Mouse (Mus musculus) B cell, adult 2 months (primary cell): ENCODE data around the gene Fmn2.

Source experiments
- DNase-seq, 2 experiments: peaks; one replicate each; pipeline ENCODE4 v3.0.0; 2022

The Fmn2 gene

DNA sequence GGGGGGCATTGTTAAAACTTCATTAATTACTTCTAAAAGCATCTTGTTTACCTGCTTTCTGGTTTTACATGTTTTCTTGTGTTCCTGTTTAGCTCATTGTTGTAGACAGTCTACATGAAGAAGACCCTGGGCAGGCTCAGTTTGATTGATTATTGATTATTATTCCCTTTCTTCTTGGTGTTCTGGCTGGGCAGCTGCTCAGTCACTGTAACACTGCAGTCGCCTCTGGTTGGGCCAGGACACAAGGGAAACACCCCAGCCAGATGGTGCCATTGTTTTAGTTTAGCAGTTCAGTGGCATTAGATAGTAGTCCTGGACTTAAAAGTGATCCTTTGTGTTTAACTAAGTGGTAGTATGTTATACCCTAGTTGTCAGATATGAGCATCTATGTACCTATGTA is 167.5 kb downstream of the Fmn2 start:
- DNase-seq = no peak

DNA sequence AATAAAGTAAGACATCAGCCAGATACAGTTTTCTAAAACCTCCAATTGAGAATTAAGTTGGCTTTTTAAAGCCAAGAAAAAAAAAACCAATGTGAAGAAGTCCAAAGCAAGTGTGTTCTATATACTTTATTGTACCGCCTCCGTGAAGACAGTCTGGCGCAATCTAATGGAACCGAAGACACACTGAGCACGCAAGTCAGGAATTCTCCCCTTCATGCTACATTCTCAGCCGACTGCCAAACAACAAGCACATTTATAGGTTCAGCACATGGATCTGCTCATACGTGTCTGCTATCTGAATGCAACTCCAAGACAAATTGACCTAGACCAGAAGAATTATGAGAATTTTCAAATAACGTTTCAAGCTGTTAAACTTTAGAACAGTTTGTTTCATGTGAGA is 169.2 kb downstream of the Fmn2 start:
- no peak for DNase-seq

DNA sequence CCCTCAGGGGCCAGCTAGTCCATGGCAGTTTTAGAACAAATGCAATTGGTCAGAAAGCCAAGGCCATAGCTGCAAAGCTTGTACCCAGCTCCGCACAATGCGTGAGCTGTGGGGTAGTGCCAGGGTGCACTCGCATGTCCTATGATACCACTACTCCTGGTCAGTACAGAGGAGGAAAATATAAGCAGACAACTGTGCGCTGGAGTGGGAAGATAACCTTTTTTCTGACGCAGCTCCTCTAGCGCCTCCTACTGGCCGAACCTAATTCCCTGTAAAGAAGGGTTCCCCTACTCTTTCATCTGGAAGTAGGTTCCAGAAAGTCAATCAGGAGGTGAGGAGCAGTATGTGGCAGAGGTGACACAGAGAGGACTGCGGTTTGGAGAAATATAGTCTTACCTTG is 173.0 kb downstream of the Fmn2 start:
- peak; percentile 17 to 30 for DNase-seq

DNA sequence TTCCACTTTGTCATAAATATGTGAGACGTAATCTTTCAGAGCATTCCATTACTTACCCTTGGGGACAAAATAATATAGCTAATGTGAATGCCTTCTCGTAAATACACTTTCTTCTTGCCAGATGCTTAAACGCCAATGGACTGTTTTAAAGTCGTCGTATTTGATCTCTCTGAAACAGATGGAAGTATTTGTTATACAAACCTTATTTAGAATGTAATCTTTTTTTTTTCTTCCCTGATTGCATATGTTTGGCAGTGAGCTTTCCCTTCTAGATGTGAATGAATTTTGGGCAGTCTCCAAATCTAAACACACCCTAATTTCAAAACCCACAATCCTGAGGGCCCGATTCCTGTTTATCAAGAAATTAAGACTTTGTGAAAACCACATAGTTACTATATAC is 173.7 kb downstream of the Fmn2 start:
- DNase-seq = no peak

- no peak for DNase-seq
These were observed 174.6 kb downstream of the Fmn2 start for GRCm38 (mm10) chr1:174676187-174676586.

- DNase-seq = no peak
These were observed 175.6 kb downstream of the Fmn2 start for GRCm38 (mm10) chr1:174677211-174677610.

- DNase-seq = no peak
These were observed 187.7 kb downstream of the Fmn2 start for GRCm38 (mm10) chr1:174689301-174689700.

GRCm38 (mm10) chr1:174700871-174701270 is 199.2 kb downstream of the Fmn2 start:
- no peak for DNase-seq

GRCm38 (mm10) chr1:174701835-174702234 is 200.2 kb downstream of the Fmn2 start:
- no peak for DNase-seq

DNA sequence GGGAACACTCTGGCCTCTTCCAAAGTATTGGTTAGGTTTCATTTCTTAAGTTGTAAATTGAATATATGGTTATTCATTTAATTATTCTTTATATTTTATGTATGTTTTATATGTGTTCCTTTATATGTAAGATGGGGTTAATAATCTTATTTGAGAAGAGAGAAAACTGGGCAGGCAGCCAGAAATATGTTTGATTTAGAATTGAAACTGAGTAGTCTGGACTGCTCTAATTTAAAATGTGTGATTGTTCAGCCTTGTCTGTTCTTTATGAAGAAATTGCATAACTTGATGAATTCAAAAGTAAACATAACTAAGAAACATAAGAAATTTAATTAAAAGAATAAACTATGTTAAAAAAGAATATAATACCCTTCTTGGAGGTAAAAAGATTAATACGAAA is 202.3 kb downstream of the Fmn2 start:
- no peak for DNase-seq

DNA sequence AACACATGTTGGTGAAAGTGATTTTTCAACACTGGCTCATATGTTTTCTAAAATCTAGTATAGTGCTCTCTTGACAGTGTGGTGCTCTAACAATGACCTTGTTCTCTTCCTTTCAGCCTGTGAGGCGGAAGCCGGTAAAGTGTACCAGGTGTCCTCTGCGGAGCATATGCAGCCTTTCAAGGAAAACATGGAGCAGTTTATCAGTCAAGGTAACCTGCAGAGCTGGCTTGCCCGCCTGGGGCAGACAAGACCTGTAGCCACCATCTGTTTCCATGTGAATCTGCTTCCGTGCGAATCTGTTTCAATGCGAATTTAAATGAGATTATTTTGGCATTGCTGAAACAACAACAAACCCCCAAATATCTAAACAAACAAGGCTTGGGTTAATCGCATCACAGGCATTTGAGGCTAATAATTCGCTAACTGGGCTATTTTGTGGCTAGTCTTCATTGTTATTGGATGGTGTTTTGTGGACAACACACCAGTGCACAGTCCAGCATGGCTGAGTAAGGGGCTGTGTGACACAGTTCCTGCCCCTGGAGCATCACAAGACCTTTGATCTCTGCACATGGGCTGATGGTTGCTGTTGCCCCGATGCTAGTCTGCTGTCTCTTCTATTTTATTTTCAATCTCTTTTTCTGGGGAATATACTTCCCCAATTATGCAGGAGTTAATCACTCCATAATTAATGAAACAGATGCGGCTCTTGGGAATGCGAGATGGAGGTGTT is 218.3 kb downstream of the Fmn2 start:
- no peak for DNase-seq

DNA sequence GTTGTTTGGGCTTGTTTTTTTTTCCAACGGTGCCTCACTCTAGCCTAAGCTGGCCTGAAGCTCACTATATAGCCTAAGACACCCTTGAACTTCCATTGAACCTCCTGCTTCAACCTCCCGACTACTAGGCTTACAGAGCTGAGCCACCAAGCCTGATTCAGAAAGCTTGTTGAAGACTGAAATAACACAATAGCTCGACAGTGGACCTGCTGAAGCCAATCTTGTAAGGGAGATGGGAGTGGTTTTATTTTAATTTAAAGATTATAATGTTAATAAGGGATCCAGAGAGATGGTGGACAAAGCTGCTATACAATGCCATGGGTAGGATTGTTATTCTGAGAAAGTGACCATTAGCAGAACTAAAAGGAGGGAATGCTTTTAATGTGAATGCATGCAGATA is 227.1 kb downstream of the Fmn2 start:
- no peak for DNase-seq

DNA sequence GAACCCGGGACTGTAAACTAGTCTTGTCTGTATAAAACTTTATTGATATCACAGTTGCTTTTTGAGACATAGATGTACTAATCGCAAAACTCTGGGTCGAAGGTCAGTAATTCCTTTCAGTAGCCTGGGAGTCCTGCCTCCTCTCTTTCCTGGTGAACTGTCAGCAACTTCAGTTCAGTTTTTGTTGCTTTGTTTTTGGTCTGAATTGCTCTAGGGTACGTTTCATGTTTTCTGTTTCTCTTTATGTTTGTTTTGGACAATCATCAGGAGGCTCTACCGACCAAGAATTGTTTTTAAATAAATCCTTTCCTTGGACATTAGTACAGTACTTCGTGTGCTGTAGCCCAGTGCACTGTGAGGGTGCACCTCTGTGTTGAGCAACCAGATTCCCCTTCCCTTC is 231.1 kb downstream of the Fmn2 start:
- no peak for DNase-seq

- DNase-seq = no peak
These were observed 237.3 kb downstream of the Fmn2 start for GRCm38 (mm10) chr1:174738958-174739357.

GRCm38 (mm10) chr1:174742667-174743066 is 241.0 kb downstream of the Fmn2 start:
- DNase-seq = no peak

DNA sequence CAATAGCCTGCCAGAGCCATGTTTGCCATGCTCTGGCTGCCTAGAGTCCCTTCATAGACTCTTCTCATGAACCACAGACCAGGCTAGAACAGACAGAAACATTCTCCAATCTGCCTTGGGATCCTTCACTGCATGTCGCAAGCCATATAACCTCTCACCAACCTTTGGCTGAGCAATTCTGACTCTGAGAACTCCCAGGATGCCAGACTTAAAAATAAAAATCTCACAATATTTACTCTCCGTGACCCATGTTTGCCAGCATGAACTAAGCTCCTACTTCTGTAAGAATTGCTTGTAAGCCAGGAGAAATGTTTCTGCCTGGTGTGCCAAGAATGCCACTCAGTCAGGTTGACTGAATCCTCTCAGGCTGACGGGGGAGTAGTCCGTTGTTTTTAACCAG is 246.9 kb downstream of the Fmn2 start:
- DNase-seq = no peak

- DNase-seq = no peak
These were observed 249.4 kb downstream of the Fmn2 start for GRCm38 (mm10) chr1:174750893-174751461.

DNA sequence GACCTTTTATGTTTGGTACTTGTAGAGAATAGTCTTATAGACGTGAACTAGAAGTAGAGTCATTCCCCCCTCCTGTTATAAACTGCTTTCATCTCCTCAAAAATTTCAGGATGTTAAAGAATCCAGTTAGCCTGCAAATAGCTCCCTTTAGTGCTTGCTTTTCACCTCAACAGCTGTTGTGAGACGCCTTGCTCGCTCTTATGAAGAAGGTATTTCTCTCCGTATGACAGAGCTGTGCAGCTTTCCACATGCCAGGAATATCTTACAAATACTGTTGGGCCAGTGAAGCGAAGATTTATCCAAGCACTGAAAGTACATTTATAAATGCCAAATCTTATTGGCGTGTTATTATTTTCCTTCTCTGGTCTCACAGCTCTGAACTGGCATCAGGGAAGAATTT is 257.7 kb downstream of the Fmn2 start:
- no peak for DNase-seq

- DNase-seq = no peak
These were observed 264.1 kb downstream of the Fmn2 start for GRCm38 (mm10) chr1:174765757-174766156.

GRCm38 (mm10) chr1:174766852-174767251 is 265.2 kb downstream of the Fmn2 start:
- no peak for DNase-seq

GRCm38 (mm10) chr1:174771871-174772281 is 270.3 kb downstream of the Fmn2 start:
- no peak for DNase-seq

GRCm38 (mm10) chr1:174781037-174781436 is 279.4 kb downstream of the Fmn2 start:
- DNase-seq = no peak

- DNase-seq = no peak
These were observed 287.0 kb downstream of the Fmn2 start for GRCm38 (mm10) chr1:174788617-174789016.

- DNase-seq = no peak
These were observed 310.2 kb downstream of the Fmn2 start for GRCm38 (mm10) chr1:174811846-174812245.

DNA sequence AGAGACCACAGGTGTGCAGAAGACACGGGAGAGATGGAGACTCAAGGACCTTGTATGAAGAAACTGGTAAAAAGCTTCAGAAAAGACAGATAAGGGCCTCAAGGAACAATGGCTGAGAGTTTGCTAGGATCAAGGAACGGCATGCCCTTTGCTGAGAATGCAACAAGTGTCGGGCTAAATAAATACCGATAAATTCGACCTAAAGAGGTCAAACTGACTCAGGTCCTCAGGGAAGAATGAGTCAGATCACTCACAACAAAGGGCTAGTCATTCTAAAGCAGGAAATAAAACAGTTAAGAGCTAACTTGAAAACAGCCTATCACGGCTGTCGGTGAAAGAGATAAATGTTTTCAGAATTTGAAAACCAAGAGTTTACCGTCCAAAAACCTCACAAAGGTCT is 324.9 kb downstream of the Fmn2 start:
- no peak for DNase-seq
